Mouse (Mus musculus) hindbrain, embryonic 15.5 days (tissue): Measurements from ENCODE around the gene Cpped1. TPM values are rescaled to one million over a fixed set of nuclear protein-coding genes. Genes with fewer than 3 reads are reported as not detected.

Experiments
- ATAC-seq: fragments of 200-750 bp; cut with Nextera tagmentation; 2 replicates; pipeline ENCODE4 v1.8.0; 2017; ENCODE audit warnings: low read depth, moderate number of reproducible peaks, moderate TSS enrichment; ENCODE audit not compliant: low FRiP score
- H3K27ac ChIP-seq: fragments of 300-500 bp; sonication (generic); replicated peaks from 2 replicates; pipeline ENCODE4 v1.5.1; 2015; ENCODE audit warnings: mild to moderate bottlenecking, inconsistent platforms
- H3K27me3 ChIP-seq: fragments of 300-500 bp; sonication (generic); 2 replicates; pipeline ENCODE4 v1.6.1; 2015; ENCODE audit warnings: control low read depth, inconsistent platforms
- H3K36me3 ChIP-seq: fragments of 300-500 bp; sonication (generic); 2 replicates; pipeline ENCODE4 v1.6.1; 2015; ENCODE audit warnings: control low read depth, inconsistent platforms
- H3K4me1 ChIP-seq: fragments of 300-500 bp; sonication (generic); replicated peaks from 2 replicates; pipeline ENCODE4 v1.6.1; 2015; ENCODE audit warnings: control low read depth, inconsistent platforms
- H3K4me2 ChIP-seq: fragments of 300-500 bp; sonication (generic); 2 replicates; pipeline ENCODE4 v1.6.1; 2015; ENCODE audit warnings: moderate library complexity, mild to moderate bottlenecking, inconsistent platforms
- H3K4me3 ChIP-seq: fragments of 300-500 bp; sonication (generic); 2 replicates; pipeline ENCODE4 v1.5.1; 2015; ENCODE audit warnings: mild to moderate bottlenecking, inconsistent platforms
- H3K9ac ChIP-seq: fragments of 300-500 bp; sonication (generic); 2 replicates; pipeline ENCODE4 v1.6.1; 2015; ENCODE audit warnings: inconsistent platforms
- H3K9me3 ChIP-seq: fragments of 300-500 bp; sonication (generic); 2 replicates; pipeline ENCODE4 v1.6.1; 2016; ENCODE audit warnings: control low read depth, inconsistent platforms
- WGBS: fragments of 180-500 bp; shearing (Covaris S2); methylation state at CpG from one replicate; pipeline ENCODE4 v1.1.7; 2015; 5-methylcytosine and 5-hydroxymethylcytosine counted together
- polyA plus RNA-seq: library from polyadenylated mRNA; unstranded; fragments of >200 nt; fragmentation: Nextera tagmentation; extraction: Ambion mirVana; gene quantifications from 2 replicates; pipeline ENCODE4 v1.2.1, GENCODE M21; 2015

Cpped1 gene
- polyA plus RNA-seq, 1 experiment from 2014 or later, result 16.6 TPM

GRCm38 (mm10) chr16:11828816-11829215 is 80.4 kb downstream of the Cpped1 start:
- H3K27me3 ChIP-seq, result no peaks in the 10 kb centered on the region
- no peak overlapping the region for H3K4me3 ChIP-seq
- 75% methylated on average over 1 of the region's 1 CpGs for WGBS
- no peak overlapping the region for H3K4me2 ChIP-seq
- H3K36me3 ChIP-seq, result no peaks in the 10 kb centered on the region
- H3K27ac ChIP-seq, result no peak overlapping the region
- no peaks in the 10 kb centered on the region for H3K9me3 ChIP-seq
- H3K4me1 ChIP-seq, result peaks cover 16% of the 10 kb centered on the region
- no peak for ATAC-seq
- no peak overlapping the region for H3K9ac ChIP-seq

- Histone ChIP-seq H3K4me3 (no peak overlapping the region), H3K36me3 (no peaks in the 10 kb centered on the region), H3K9me3 (no peaks in the 10 kb centered on the region), H3K9ac (no peak overlapping the region), H3K27me3 (no peaks in the 10 kb centered on the region), H3K4me2 (no peak overlapping the region), H3K27ac (peak overlapping the region; percentile 68), H3K4me1 (peaks cover 16% of the 10 kb centered on the region)
- WGBS, result 47% methylated on average over 7 of the region's 7 CpGs
- peak; percentile 43; the same call in 1 of the 2 replicates for ATAC-seq
Measured at GRCm38 (mm10) chr16:11824833-11825232, 84.4 kb downstream of the Cpped1 start.

- peak; percentile 36; the same call in 1 of the 2 replicates for ATAC-seq
- 67% methylated on average over 8 of the region's 8 CpGs for WGBS
- H3K9me3 ChIP-seq, result no peaks in the 10 kb centered on the region
- no peak overlapping the region for H3K4me3 ChIP-seq
- H3K27ac ChIP-seq, result peak overlapping the region; percentile 68
- no peaks in the 10 kb centered on the region for H3K27me3 ChIP-seq
- no peak overlapping the region for H3K9ac ChIP-seq
- H3K4me2 ChIP-seq, result no peak overlapping the region
- peaks cover 16% of the 10 kb centered on the region for H3K4me1 ChIP-seq
- no peaks in the 10 kb centered on the region for H3K36me3 ChIP-seq
Measured at GRCm38 (mm10) chr16:11824385-11824784, 84.9 kb downstream of the Cpped1 start.

GRCm38 (mm10) chr16:11820791-11821190 is 88.5 kb downstream of the Cpped1 start:
- no peaks in the 10 kb centered on the region for H3K27me3 ChIP-seq
- H3K4me2 ChIP-seq, result no peak overlapping the region
- peaks cover 15% of the 10 kb centered on the region for H3K4me1 ChIP-seq
- no peaks in the 10 kb centered on the region for H3K9me3 ChIP-seq
- no peak overlapping the region for H3K4me3 ChIP-seq
- no peaks in the 10 kb centered on the region for H3K36me3 ChIP-seq
- no peak overlapping the region for H3K27ac ChIP-seq
- no peak overlapping the region for H3K9ac ChIP-seq
- WGBS, result 74% methylated on average over 7 of the region's 7 CpGs
- ATAC-seq, result no peak

- no peak overlapping the region for H3K27ac ChIP-seq
- H3K9me3 ChIP-seq, result no peaks in the 10 kb centered on the region
- whole genome bisulfite sequencing, result 54% methylated on average over 10 of the region's 10 CpGs
- no peak overlapping the region for H3K4me2 ChIP-seq
- no peak overlapping the region for H3K4me3 ChIP-seq
- peak; percentile 82 for ATAC-seq
- H3K36me3 ChIP-seq, result no peaks in the 10 kb centered on the region
- H3K9ac ChIP-seq, result no peak overlapping the region
- H3K4me1 ChIP-seq, result peaks cover 12% of the 10 kb centered on the region; the same call in 1 of the 2 replicates
- H3K27me3 ChIP-seq, result no peaks in the 10 kb centered on the region
Measured at GRCm38 (mm10) chr16:11814935-11815650, 94.2 kb downstream of the Cpped1 start.

- WGBS, result 66% methylated on average over 8 of the region's 8 CpGs
- H3K27ac ChIP-seq, result no peak overlapping the region
- H3K36me3 ChIP-seq, result no peaks in the 10 kb centered on the region
- H3K27me3 ChIP-seq, result no peaks in the 10 kb centered on the region
- H3K4me2 ChIP-seq, result no peak overlapping the region
- H3K9me3 ChIP-seq, result no peaks in the 10 kb centered on the region
- H3K4me3 ChIP-seq, result no peak overlapping the region
- no peak overlapping the region for H3K9ac ChIP-seq
- H3K4me1 ChIP-seq, result peaks cover 12% of the 10 kb centered on the region; the same call in 1 of the 2 replicates
- ATAC-seq, result no peak
Measured at GRCm38 (mm10) chr16:11812119-11812518, 97.1 kb downstream of the Cpped1 start.

GRCm38 (mm10) chr16:11809615-11810014 is 99.6 kb downstream of the Cpped1 start:
- H3K36me3 ChIP-seq, result no peaks in the 10 kb centered on the region
- H3K4me1 ChIP-seq, result 0 out of 2 replicates have a peak, but pooled peaks cover under 1% of the 10 kb centered on the region
- 47% methylated on average over 8 of the region's 8 CpGs for WGBS
- H3K4me3 ChIP-seq, result no peak overlapping the region
- H3K9me3 ChIP-seq, result no peaks in the 10 kb centered on the region
- H3K27ac ChIP-seq, result no peak overlapping the region
- H3K27me3 ChIP-seq, result no peaks in the 10 kb centered on the region
- no peak overlapping the region for H3K9ac ChIP-seq
- ATAC-seq, result no peak
- no peak overlapping the region for H3K4me2 ChIP-seq

GRCm38 (mm10) chr16:11801960-11802539 is 107.2 kb downstream of the Cpped1 start:
- Histone ChIP-seq H3K4me1 (no peaks in the 10 kb centered on the region), H3K4me3 (no peak overlapping the region), H3K27ac (no peak overlapping the region), H3K9me3 (no peaks in the 10 kb centered on the region), H3K36me3 (no peaks in the 10 kb centered on the region), H3K9ac (no peak overlapping the region), H3K27me3 (no peaks in the 10 kb centered on the region), H3K4me2 (no peak overlapping the region)
- no peak for ATAC-seq
- 89% methylated on average over 7 of the region's 7 CpGs for WGBS

GRCm38 (mm10) chr16:11795758-11796460 is 113.3 kb downstream of the Cpped1 start:
- no peak overlapping the region for H3K27ac ChIP-seq
- H3K9me3 ChIP-seq, result no peaks in the 10 kb centered on the region
- H3K4me2 ChIP-seq, result no peak overlapping the region
- no peaks in the 10 kb centered on the region for H3K4me1 ChIP-seq
- H3K4me3 ChIP-seq, result no peak overlapping the region
- no peak overlapping the region for H3K9ac ChIP-seq
- ATAC-seq, result no peak
- no peaks in the 10 kb centered on the region for H3K36me3 ChIP-seq
- WGBS, result 84% methylated on average over 7 of the region's 7 CpGs
- H3K27me3 ChIP-seq, result no peaks in the 10 kb centered on the region

- H3K4me3 ChIP-seq, result no peak overlapping the region
- 38% methylated on average over 4 of the region's 4 CpGs for WGBS
Measured at GRCm38 (mm10) chr16:11794628-11795027, 114.6 kb downstream of the Cpped1 start.

GRCm38 (mm10) chr16:11793391-11793790 is 115.9 kb downstream of the Cpped1 start:
- Histone ChIP-seq H3K36me3 (no peaks in the 10 kb centered on the region), H3K27ac (no peak overlapping the region), H3K27me3 (no peaks in the 10 kb centered on the region), H3K9ac (no peak overlapping the region), H3K4me2 (no peak overlapping the region), H3K4me3 (no peak overlapping the region), H3K9me3 (no peaks in the 10 kb centered on the region), H3K4me1 (no peaks in the 10 kb centered on the region)
- 27% methylated on average over 2 of the region's 2 CpGs for WGBS
- no peak for ATAC-seq

More at GRCm38 (mm10) chr16:11794628-11795027, 114.6 kb downstream of the Cpped1 start:
- no peak for ATAC-seq
- no peaks in the 10 kb centered on the region for H3K36me3 ChIP-seq
- no peaks in the 10 kb centered on the region for H3K4me1 ChIP-seq
- H3K9ac ChIP-seq, result no peak overlapping the region
- no peak overlapping the region for H3K4me2 ChIP-seq
- H3K9me3 ChIP-seq, result no peaks in the 10 kb centered on the region
- H3K27ac ChIP-seq, result no peak overlapping the region
- no peaks in the 10 kb centered on the region for H3K27me3 ChIP-seq

- H3K9me3 ChIP-seq, result no peaks in the 10 kb centered on the region
- H3K27ac ChIP-seq, result no peak overlapping the region
- H3K36me3 ChIP-seq, result no peaks in the 10 kb centered on the region
- no peak overlapping the region for H3K9ac ChIP-seq
- no peaks in the 10 kb centered on the region for H3K4me1 ChIP-seq
- 94% methylated on average over 3 of the region's 3 CpGs for WGBS
- H3K4me3 ChIP-seq, result no peak overlapping the region
- ATAC-seq, result no peak
- H3K4me2 ChIP-seq, result no peak overlapping the region
- H3K27me3 ChIP-seq, result no peaks in the 10 kb centered on the region
Measured at GRCm38 (mm10) chr16:11790476-11790875, 118.8 kb downstream of the Cpped1 start.
